Mouse (Mus musculus) heart, embryonic 14.5 days (tissue): ENCODE results near the gene Pqbp1. TPM values are rescaled to one million over a fixed set of nuclear protein-coding genes. Genes with fewer than 3 reads are reported as not detected.
A peak's percentile ranks its signal among the peaks of the same experiment; 100 is the strongest.

ENCODE experiments used
- ATAC-seq: fragments of 200-750 bp; cut with Nextera tagmentation; 2 replicates; pipeline ENCODE4 v1.8.0; 2017; ENCODE audit warnings: low read depth, moderate TSS enrichment; ENCODE audit not compliant: insufficient number of reproducible peaks, insufficient read depth, low FRiP score
- H3K27ac ChIP-seq, 2 experiments: fragments of 200-500 bp in 1 of 2; fragments of 300-500 bp in 1 of 2; sonication (generic) in 1 of 2; replicated peaks in 1 of 2; 2 replicates each; pipeline ENCODE4 v1.5.1; 2012 to 2014; ENCODE audit warnings: low read depth in 2 of 2, low read length in 2 of 2, control low read depth in 1 of 2, mild to moderate bottlenecking in 1 of 2, mixed read lengths in 1 of 2; ENCODE audit not compliant: control insufficient read depth in 1 of 2, insufficient read depth in 1 of 2
- H3K27me3 ChIP-seq: fragments of 300-500 bp; sonication (generic); 2 replicates; pipeline ENCODE4 v1.6.1; 2014; ENCODE audit warnings: mild to moderate bottlenecking, low read length, control low read depth; ENCODE audit not compliant: control insufficient read depth, insufficient read depth
- H3K36me3 ChIP-seq: fragments of 300-500 bp; sonication (generic); 2 replicates; pipeline ENCODE4 v1.6.1; 2014; ENCODE audit warnings: mild to moderate bottlenecking, control low read depth, low read length, mixed read lengths; ENCODE audit not compliant: control insufficient read depth, insufficient read depth
- H3K4me1 ChIP-seq, 2 experiments: fragments of 200-500 bp in 1 of 2; fragments of 300-500 bp in 1 of 2; sonication (generic) in 1 of 2; 2 replicates each; pipeline ENCODE4 v1.6.1; 2012 to 2014; ENCODE audit warnings: low read length in 2 of 2, control low read depth in 1 of 2, mixed read lengths in 1 of 2; ENCODE audit not compliant: control insufficient read depth in 2 of 2, insufficient read depth in 2 of 2
- H3K4me2 ChIP-seq: fragments of 300-500 bp; sonication (generic); 2 replicates; pipeline ENCODE4 v1.6.1; 2014; ENCODE audit warnings: mild to moderate bottlenecking, low read length
- H3K4me3 ChIP-seq, 2 experiments: fragments of 200-500 bp in 1 of 2; fragments of 300-500 bp in 1 of 2; sonication (generic) in 1 of 2; 2 replicates each; pipeline ENCODE4 v1.5.1; 2012 to 2014; ENCODE audit warnings: low read length in 2 of 2, mild to moderate bottlenecking in 2 of 2, control low read depth in 1 of 2, low read depth in 1 of 2, moderate library complexity in 1 of 2; ENCODE audit not compliant: control insufficient read depth in 1 of 2, insufficient read depth in 1 of 2
- H3K9ac ChIP-seq: fragments of 300-500 bp; sonication (generic); 2 replicates; pipeline ENCODE4 v1.6.1; 2014; ENCODE audit warnings: mild to moderate bottlenecking, low read length
- H3K9me3 ChIP-seq: fragments of 300-500 bp; sonication (generic); 2 replicates; pipeline ENCODE4 v1.6.1; 2016; ENCODE audit warnings: low read length, control low read depth; ENCODE audit not compliant: control insufficient read depth
- WGBS: fragments of 180-500 bp; shearing (Covaris S2); extraction: QIAGEN DNeasy Blood & Tissue Kit; methylation state at CpG from one replicate; pipeline ENCODE4 v1.1.7; 2014; 5-methylcytosine and 5-hydroxymethylcytosine counted together
- polyA plus RNA-seq: library from polyadenylated mRNA; unstranded; fragments of >200 nt; fragmentation: Nextera tagmentation; extraction: Ambion mirVana; gene quantifications from 2 replicates; pipeline ENCODE4 v1.2.1, GENCODE M21; 2014

Gene Pqbp1
- 61.9 and 65.1 TPM in 2 replicates for polyA plus RNA-seq

DNA sequence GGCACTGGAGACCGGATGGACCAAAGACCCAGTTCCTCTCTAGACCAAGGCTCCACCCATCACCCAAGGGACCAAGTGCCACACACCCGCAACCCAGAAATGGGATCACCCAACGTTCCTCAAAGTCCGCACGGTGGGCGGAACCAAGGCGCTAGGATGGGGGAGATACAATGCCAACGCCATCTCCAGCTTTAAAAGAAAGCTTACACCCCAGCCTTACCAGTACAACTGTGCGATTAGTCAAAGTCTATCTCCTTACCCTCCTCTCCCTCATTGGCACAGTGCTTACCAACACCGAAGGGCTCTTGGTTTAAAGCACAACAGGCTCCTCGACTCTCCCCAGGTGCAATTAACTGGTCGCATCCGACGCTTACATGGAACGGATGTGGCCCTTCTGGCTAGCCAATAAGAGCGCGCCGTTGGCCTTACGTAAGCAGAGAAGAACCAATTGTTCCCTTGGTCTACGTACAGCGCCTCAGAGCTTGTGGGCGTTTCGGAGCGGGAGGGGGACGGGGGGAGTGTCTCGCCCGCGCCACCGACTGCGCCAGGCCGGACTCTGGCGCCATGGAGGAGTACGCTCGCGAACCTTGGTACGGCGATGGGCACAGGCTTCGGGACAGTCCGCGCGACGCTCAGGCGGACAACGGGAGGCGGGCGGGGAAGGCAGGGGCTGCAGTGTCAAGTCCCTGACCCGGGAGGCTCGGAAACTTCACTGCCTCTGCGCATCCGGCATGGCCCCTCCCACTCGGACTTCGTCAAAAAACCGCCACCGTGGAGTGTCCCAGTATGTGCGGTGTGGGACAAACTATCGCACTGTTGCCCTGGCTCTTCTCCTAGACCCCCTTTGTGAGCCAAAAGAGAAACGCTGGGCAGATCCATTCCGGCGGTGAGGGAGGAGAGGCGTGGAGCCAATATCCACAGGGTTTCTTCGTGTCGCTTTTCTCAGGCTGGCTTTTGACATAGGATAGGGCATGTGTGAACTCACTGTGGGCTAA lies at the start of gene Pqbp1, which contains the start of gene Timm17b:
Pqbp1 (minus strand) TSS at position 390 of the 995 bp plus-strand sequence.
Timm17b (plus strand) TSS at position 478 of the 995 bp plus-strand sequence.
- ATAC-seq: peak; percentile 95
- Histone ChIP-seq H3K9ac (peak within 1 kb of the TSS; percentile 76), H3K27me3 (no peaks in the 10 kb centered on the region), H3K27ac (peak within 1 kb of the TSS; percentile 82 to 91), H3K9me3 (no peaks in the 10 kb centered on the region), H3K4me2 (peak within 1 kb of the TSS; percentile 64), H3K36me3 (peaks cover 30% of the 10 kb centered on the region), H3K4me1 (peaks cover 0 to 7% of the 10 kb centered on the region in 2 experiments; a peak in 1 of 4 replicates), H3K4me3 (peak within 1 kb of the TSS; percentile 49 to 85)
- 14% methylated on average over 62 of the region's 62 CpGs for WGBS

DNA sequence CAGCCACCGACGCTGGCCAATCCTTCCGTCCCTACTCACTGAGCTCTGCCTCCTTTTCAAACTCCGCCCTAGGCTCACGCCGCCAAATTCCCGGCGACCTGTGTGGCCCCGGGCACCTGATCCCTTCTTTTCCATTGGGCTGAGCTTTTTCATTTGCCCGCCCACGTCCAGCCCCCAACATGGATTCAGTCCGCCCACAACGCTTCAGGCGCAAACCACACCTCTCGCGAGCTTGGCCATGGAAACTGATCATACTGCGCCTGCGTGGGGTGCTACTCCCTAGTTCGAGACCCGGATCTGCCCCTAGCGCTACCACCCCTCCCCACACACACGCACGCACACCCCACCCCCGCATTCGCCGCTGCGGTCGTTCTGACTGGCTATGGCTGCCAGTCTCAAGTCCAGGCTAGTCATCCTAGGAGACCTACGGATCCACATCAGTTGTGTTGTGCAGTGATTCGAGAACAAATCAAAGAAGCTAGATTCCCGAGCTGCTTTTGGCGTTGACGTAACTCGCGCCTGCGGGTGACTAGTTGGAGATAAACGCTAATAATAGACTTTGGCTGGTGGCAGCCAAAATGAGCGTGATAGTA lies 48.9 kb upstream of the Pqbp1 start:
- no peaks in the 10 kb centered on the region for H3K27me3 ChIP-seq
- peak; percentile 98; the same call in 1 of the 2 replicates for ATAC-seq
- peaks cover 0 to 4% of the 10 kb centered on the region in 2 experiments; a peak in 2 of 4 replicates for H3K4me1 ChIP-seq
- peak overlapping the region; percentile 37 to 47 for H3K4me3 ChIP-seq
- peak overlapping the region; percentile 67 for H3K9ac ChIP-seq
- H3K4me2 ChIP-seq: peak overlapping the region; percentile 63
- H3K36me3 ChIP-seq: 0 out of 2 replicates have a peak, but pooled peaks cover 6% of the 10 kb centered on the region
- H3K9me3 ChIP-seq: no peaks in the 10 kb centered on the region
- peak overlapping the region; percentile 51 to 76 for H3K27ac ChIP-seq
- WGBS: 18% methylated on average over 38 of the region's 38 CpGs

DNA sequence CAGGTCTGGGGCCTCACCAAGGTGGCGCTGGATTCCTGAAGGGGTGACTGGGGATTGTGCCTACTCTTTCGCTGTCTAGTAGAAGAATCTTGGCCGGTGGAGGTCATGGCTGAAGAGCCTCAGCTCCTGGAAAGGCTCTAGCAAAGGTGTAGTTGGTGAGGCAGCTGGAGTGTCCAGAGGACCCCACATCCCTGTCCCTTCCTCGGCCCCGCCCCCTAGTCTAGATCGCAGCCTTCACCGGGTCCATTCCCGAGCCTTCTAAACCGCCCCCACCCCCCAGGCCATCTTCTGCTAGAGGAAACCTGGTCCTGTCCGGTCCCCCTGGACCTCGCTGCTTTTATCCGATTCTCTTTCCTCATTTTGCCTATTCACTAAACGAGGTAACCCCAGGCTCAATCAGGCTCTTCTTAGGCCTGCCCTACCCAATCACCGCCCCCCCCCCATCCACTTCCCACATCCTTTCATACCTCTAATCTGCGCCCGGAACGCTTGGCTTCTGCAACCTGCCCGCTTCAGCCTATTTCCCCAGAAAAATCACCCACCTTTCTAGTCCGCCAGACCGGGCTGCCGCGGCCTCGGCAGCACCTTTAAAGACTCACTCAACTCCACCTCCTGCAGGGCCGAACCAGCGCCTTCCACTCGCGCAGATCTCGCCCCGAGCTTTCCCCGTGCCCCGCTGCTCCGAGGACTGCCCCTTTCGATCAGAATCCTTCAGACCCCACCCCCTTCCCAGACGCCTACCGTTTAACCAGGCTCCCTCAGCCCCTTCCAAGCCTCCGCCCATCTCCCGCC lies 48.2 kb upstream of the Pqbp1 start, which contains the start of gene Hdac6:
Hdac6 (minus strand) TSS at position 782 of the 792 bp plus-strand sequence.
- ATAC-seq: no peak; the same call in 1 of the 2 replicates
- Histone ChIP-seq H3K36me3 (peaks cover 6% of the 10 kb centered on the region; the same call in 1 of the 2 replicates), H3K9ac (peak within 1 kb of the TSS; percentile 71), H3K9me3 (no peaks in the 10 kb centered on the region), H3K4me2 (peak within 1 kb of the TSS; percentile 64), H3K27ac (peak within 1 kb of the TSS; percentile 51 to 76), H3K4me1 (peaks cover 0 to 4% of the 10 kb centered on the region in 2 experiments; a peak in 2 of 4 replicates), H3K4me3 (peak within 1 kb of the TSS; percentile 51 to 81), H3K27me3 (no peaks in the 10 kb centered on the region)
- WGBS: 15% methylated on average over 36 of the region's 37 CpGs

DNA sequence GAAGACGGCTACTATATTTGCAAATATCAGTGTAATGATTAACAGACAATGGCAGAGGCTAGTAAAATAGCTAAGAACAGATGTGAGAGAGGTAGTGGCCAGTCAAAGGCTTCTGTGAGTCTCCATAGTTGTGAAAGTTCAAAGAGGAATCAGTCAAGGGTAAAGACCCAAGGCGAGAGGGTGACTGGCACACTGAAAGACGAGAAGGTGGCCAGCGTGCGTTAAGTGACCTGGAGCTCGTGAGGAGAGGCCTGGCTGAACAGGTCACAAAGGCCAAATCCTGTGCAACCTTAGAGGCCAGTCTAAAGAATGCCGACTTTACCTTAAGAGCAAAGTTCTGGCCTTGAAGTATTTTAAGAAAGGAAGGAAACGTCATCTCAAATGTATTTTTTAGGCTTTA lies 46.5 kb upstream of the Pqbp1 start:
- Histone ChIP-seq H3K4me1 (peaks cover 0 to 4% of the 10 kb centered on the region in 2 experiments; a peak in 2 of 4 replicates), H3K4me3 (no peak overlapping the region), H3K9ac (no peak overlapping the region), H3K27ac (no peak overlapping the region), H3K27me3 (no peaks in the 10 kb centered on the region), H3K9me3 (no peaks in the 10 kb centered on the region), H3K36me3 (peaks cover 17% of the 10 kb centered on the region; the same call in 1 of the 2 replicates), H3K4me2 (no peak overlapping the region)
- 86% methylated on average over 8 of the region's 8 CpGs for WGBS
- ATAC-seq: no peak

DNA sequence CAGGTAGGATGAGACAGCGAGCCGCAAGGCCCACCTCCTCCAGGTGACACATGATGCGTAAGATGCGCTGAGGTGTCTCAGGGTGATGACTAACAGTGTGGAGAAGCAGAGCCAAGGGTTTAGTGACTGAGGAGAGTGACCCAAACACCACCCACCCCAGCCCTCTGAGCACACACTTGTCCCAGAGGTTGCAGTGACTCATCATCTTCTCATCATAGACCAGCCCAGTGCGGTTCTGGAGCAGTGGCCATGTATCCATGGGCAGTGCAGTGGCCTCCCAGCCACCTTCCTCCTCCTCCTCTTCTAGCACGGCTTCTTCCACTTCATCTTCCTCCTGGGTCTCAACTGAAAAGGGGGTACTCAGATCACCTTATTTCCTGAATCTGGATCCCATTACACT lies 38.6 kb upstream of the Pqbp1 start:
- no peak for ATAC-seq
- WGBS: 86% methylated on average over 6 of the region's 6 CpGs

DNA sequence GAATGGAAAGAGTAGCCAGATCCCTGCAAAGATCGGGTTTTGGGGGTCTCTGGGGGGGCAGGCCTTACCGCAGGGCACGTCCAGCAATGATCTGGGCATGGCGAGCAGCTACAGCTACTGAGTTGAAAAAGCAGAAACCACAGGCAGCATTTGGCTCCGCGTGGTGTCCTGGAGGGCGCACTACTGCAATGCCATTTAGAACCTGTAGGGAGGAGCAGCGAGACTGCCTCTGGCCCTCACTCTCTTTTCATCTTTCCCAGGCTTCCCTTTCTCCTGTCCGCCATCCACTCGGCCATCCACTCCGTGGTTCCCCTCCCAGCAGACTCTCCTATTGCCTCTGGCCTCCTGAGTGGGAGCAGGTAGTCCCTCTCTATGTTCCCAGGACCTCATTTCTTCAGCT lies 37.8 kb upstream of the Pqbp1 start:
- no peaks in the 10 kb centered on the region for H3K4me1 ChIP-seq
- H3K4me3 ChIP-seq: no peak overlapping the region
- H3K36me3 ChIP-seq: peaks cover 59% of the 10 kb centered on the region
- no peaks in the 10 kb centered on the region for H3K9me3 ChIP-seq
- no peaks in the 10 kb centered on the region for H3K27me3 ChIP-seq
- H3K27ac ChIP-seq: no peak overlapping the region
- no peak for ATAC-seq
- 40% methylated on average over 11 of the region's 11 CpGs for WGBS
- H3K4me2 ChIP-seq: no peak overlapping the region
- no peak overlapping the region for H3K9ac ChIP-seq

More for the DNA sequence above, 38.6 kb upstream of the Pqbp1 start:
- H3K4me3 ChIP-seq: no peak overlapping the region
- no peaks in the 10 kb centered on the region for H3K9me3 ChIP-seq
- H3K4me1 ChIP-seq: no peaks in the 10 kb centered on the region
- H3K27me3 ChIP-seq: no peaks in the 10 kb centered on the region
- H3K27ac ChIP-seq: no peak overlapping the region
- no peak overlapping the region for H3K9ac ChIP-seq
- H3K4me2 ChIP-seq: no peak overlapping the region
- H3K36me3 ChIP-seq: peaks cover 56% of the 10 kb centered on the region
